Mouse (Mus musculus): ENCODE results near the gene Thumpd1.

GRCm38 (mm10) chr7:119692302-119692701, 28.3 kb downstream of the Thumpd1 start:
- no peak for TF ChIP-seq CTCF (IDR thresholded peaks at IDR 0.05; ENCODE audit: borderline replicate concordance, control insufficient read depth, extremely low read depth, insufficient read depth, low read length, poor library complexity)
- TF ChIP-seq POLR2A (IDR thresholded peaks at IDR 0.05; ENCODE audit: control insufficient read depth, extremely low read depth, insufficient read depth, low read length, poor library complexity) = no peak
